Mouse (Mus musculus) ovary, adult 2 months (tissue): ENCODE measurements around the gene Olfr173. TPM values are rescaled to one million over a fixed set of nuclear protein-coding genes. Genes with fewer than 3 reads are reported as not detected.

Source experiments
- polyA plus RNA-seq: library from polyadenylated mRNA; depleted of rRNA; stranded (reverse); fragments of >200 nt; gene quantifications from 2 replicates; pipeline ENCODE4 v1.2.3, GENCODE M21; 2012; rRNA removed

Olfr173 gene
- not detected in 2 replicates for polyA plus RNA-seq

DNA sequence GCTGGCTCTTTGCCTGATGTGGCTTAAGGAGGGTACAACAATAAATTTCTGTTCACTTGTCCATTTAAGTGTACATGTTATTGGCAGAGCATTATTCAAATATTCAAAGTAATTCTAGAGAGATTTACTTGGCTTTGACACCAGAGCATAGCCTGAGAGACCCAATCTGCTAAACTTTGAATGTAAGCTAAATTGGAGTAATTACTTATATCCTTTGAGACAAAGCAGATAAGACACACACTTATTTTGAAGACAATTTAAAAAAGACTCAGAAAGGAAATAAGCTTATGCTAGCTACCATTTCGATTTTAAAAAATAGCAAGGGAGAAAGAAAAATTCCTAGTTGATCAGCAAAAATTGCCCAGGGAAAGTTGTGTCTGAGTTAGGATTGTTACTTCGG is at the start of gene Olfr173:
Gene Olfr173 (minus strand): TSS at position 101 of the 400 bp plus-strand sequence.

DNA sequence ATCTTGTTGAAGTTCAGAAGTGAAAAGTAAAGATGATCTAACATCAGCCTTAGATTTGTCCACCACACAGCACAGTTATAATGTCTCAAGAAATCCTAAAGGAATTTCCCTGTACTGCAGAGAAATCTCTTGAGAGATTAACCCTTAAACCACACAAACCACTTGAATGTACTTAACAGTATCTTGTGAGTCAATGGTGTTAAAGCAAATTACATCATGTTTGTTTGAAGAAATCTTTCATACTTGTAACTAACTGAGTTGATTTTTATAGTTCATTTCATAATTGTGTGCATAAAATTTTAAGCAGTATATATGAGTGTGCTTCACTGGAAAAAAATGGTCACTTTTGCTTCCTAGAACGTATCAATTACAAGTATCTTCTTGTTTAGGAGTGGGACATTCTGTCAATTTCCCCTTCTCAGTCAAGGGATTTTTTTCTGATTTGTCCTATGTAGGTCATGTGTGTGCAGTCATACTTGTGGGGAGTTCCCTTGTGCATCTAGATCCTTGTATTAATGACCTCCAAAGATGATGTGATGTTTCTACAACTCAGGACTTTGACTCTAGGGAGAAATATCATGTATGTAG is 26.8 kb upstream of the Olfr173 start, which contains the start of gene Olfr175-ps1:
Gene Olfr175-ps1 (minus strand): TSS at position 51 of the 588 bp plus-strand sequence.

DNA sequence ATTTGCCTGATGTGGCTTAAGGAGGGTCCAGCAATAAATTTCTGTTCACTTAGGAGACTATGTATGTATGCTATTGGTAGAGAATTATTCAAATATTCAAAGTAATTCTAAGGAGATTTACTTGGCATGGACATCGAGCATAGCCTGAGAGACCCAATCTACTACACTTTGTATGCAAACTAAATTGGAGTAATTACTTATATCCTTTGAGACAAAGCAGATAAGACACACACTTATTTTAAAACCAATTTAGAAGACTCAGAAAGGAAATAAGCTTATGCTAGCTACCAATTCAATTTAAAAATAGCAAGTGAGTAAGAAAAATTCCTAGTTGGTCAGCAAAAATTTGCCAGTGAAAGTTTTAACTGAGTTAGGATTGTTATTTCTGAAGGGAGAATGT is 37.0 kb downstream of the Olfr173 start, which contains the start of gene Olfr172:
Gene Olfr172 (minus strand): TSS at position 101 of the 400 bp plus-strand sequence.

Other genes with a start within 250 kb of the Olfr173 start
- 1.5 and 1.7 TPM in 2 replicates for gene Gm813, start 183.3 kb downstream of the Olfr173 start, polyA plus RNA-seq
- gene E330017A01Rik, start 161.5 kb downstream of the Olfr173 start, polyA plus RNA-seq, result 0.47 and 0.83 TPM in 2 replicates
- gene Cpox, start 130.0 kb downstream of the Olfr173 start, polyA plus RNA-seq, result 19.2 and 27.5 TPM in 2 replicates
- gene Gpr15, start 81.2 kb downstream of the Olfr173 start, polyA plus RNA-seq, result not detected in 2 replicates
- gene Cldnd1, start 72.4 kb downstream of the Olfr173 start, polyA plus RNA-seq, result 71.2 and 80.6 TPM in 2 replicates
- not detected in 2 replicates for gene Olfr172, start 37.1 kb downstream of the Olfr173 start, polyA plus RNA-seq
- not detected in 2 replicates for gene Olfr175-ps1, start 26.5 kb upstream of the Olfr173 start, polyA plus RNA-seq
- gene Olfr177, start 74.5 kb upstream of the Olfr173 start, polyA plus RNA-seq, result not detected in 2 replicates
- not detected in 2 replicates for gene Olfr178, start 91.8 kb upstream of the Olfr173 start, polyA plus RNA-seq
- not detected in 2 replicates for gene Olfr181, start 128.5 kb upstream of the Olfr173 start, polyA plus RNA-seq
- not detected in 2 replicates for gene Olfr180, start 129.1 kb upstream of the Olfr173 start, polyA plus RNA-seq
- gene Olfr183, start 195.1 kb upstream of the Olfr173 start, polyA plus RNA-seq, result not detected in 2 replicates
- gene Olfr186, start 230.0 kb upstream of the Olfr173 start, polyA plus RNA-seq, result not detected in 2 replicates
- not detected in 2 replicates for gene Olfr187, start 239.5 kb upstream of the Olfr173 start, polyA plus RNA-seq